Mouse (Mus musculus): Measurements from ENCODE around the gene Camsap2. TPM values are rescaled to one million over a fixed set of nuclear protein-coding genes. Genes with fewer than 3 reads are reported as not detected.

Camsap2 gene
- total RNA-seq, 2 experiments from 2014 or later, result 21.4 to 22.8 TPM

DNA sequence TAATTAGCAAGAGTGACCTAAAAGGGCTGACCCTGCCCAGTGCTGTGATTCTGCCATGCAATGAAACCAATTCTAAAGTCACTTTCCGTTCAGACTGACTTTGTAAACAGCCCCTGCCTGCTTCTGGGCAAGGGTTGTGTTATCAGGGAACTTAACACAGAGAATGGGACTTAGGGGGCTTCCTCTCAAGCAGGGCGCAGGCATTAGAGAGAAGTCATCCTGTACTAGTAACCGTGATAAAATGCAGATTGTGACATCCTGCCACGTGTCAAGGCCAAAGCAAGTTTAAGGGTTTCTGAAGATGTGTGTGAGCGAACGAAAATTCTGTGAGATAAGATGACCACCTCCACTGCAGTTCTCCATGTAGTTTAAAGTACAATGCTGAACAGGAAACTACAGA lies 79.8 kb downstream of the Camsap2 start:
- DNase-seq (ENCODE audit: low spot score), result no peak
- intact Hi-C loops (cut with DNase I), result no loop called here

DNA sequence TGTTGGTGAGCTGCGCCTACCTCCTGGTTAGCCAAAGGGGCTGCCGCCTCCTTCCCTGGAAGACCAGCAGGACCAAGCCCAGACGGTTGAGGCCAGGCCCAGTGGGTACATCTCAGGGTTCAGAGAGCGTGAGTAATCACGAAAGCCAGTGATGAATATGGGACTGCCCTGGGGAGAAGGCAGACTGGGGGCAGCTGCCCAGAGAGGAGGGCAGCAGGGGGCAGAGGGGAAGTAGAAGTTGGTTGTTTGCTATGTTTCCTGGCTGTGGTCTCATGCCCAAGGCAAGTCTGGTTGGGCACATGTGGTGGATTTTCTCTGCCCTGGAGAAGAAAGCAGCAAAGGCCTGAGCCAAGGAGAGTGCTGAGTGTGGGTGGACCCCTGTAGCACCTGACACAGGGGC lies 82.5 kb downstream of the Camsap2 start:
- intact Hi-C loops (cut with DNase I), result no loop called here
- no peak for DNase-seq (ENCODE audit: low spot score)

DNA sequence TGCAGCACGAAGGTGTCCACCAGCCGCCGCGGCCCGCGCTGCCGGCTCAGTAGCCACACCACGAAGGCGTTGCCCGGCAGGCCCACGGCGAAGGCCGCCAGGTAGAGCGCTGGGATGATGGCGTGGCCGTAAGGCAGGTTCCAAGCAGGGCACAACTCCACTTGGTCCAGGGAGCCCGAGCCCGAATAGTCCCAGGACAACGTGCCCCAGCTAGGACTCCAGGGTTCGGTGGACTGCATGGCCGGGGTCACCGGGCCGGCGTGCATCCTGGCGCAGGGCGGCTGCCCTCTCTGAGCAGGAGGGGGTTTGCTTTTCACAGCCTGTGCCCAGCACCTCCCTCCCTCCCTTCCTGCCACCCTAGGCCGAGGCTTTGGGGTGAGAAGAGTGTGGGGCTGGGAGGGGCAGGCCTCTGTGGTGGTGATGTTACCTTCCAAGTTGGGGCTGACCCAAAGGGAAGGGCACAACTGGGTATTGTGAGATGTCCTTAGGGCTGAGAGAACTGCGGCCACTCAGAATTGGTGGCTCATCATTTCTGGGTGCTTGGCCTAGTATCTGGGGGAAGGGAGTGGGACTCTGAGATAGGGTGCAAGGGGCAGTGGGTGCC lies 85.2 kb downstream of the Camsap2 start, which contains the start of gene Gpr25:
Gene Gpr25 (minus strand): TSS at position 239 of the 604 bp plus-strand sequence.
- intact Hi-C loops (cut with DNase I), result no loop called here
- no peak for DNase-seq (ENCODE audit: low spot score)

DNA sequence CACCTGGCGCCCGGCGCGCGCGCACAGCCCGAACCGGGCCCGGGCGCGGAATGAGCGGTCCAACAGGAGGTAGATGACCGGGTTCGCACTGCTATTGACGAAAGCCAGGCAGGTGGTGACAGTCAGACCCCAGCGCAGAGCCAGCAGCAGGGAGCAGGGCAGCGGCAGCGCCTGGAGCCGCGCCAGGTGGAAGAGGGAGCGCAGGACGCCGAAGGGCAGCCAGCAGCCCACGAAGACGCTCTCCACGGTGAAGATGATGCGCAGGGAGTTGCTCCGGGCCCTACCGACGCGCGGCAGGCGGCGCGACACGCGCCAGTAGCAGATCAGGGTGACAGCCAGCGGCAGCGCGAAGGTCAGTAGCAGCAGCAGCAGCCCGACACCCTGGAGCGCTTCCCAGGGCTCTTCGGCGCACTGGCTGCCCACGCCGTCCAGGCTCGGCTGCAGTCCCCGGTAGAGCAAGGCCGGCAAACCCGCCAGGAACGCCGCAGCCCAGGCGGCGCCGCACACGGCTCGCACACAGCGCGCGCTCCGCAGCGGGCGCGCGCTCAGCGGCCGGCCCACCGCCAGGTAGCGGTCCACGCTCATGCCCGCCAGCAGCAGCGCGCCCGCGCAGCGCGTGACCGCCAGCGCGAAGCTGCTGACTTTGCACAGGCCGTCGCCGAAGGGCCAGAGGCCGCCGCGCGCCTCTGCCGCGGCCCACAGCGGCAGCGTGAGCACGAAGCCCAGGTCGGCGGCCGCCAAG lies 85.8 kb downstream of the Camsap2 start:
- DNase-seq (ENCODE audit: low spot score), result peak; percentile 20
- intact Hi-C loops (cut with DNase I), result no loop called here

DNA sequence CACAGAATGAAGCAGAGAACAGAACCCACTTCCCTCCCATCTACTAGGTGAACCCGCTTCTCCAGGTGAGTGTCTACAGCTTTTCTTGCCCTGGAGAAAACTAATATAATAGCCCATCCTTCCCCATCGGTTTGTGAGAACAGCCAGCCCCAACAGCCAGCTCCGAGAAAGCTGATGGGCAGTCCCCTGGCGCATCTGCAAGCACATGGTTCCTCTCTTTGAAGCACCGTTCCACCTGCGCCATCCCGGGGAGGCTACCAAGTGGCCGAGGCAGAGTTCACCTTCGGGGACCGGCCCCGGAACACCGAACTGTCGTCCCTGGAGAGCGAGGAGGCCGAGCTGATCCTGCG lies 86.4 kb downstream of the Camsap2 start:
- intact Hi-C loops (cut with DNase I), result no loop called here
- no peak for DNase-seq (ENCODE audit: low spot score)

DNA sequence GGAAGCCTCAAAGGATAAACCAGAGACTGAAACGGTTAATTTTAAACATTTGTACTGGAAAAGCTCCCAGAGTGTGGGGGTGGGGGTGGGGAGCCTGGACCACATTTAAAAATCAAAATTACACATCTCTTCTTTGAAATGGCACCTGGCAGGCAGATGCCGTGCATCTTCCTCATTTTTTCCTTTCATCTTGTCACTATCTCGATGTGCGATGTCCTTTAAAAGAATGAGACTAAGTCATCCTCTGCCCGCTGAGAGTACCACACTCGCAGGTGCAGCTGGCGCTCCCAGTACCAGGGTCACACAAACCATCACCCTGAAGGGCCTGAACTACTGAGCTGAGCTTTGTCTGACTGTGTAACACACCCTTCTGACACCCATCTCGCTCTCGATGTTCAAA lies 87.4 kb downstream of the Camsap2 start:
- intact Hi-C loops (cut with DNase I), result no loop called here
- no peak for DNase-seq (ENCODE audit: low spot score)

DNA sequence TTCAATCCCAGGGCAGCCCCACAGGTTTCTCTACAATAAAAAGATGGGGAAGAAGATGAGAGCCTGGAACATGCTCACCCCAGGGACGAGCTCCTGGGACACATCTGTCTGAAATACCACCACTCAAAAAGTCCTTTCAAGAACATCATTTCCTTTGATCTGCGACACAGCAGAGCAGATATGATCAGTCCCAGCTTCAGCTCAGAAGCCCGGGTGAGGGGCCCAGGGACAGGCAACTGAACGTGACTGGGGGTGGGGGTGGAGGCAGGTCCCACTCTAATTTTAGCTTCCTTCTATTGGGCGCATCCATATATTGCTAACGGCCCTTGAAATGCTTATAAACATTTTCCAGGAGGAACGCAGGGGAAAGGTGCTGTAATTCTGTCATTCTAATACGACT lies 90.2 kb downstream of the Camsap2 start:
- DNase-seq (ENCODE audit: low spot score), result no peak
- intact Hi-C loops (cut with DNase I), result no loop called here

DNA sequence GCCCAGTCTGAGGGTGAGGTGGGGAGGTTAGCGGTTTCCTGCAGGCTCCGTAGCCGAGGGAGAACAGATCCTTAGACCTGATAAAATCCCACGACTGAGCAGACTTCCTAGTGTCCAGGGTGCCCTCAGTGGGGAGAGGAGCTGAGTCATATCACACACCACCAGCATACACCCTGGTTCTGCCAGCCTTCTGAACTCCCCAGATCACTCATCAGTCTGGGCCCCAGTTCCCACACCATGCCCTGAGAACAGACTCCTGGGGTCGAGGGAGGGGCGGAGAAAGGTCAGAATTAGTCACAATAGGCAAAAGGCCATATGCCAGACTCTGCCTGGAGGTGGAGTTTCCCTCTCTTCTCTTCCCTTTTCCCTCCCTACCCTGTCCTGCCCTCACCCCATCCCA lies 90.7 kb downstream of the Camsap2 start:
- intact Hi-C loops (cut with DNase I), result no loop called here
- no peak for DNase-seq (ENCODE audit: low spot score)

DNA sequence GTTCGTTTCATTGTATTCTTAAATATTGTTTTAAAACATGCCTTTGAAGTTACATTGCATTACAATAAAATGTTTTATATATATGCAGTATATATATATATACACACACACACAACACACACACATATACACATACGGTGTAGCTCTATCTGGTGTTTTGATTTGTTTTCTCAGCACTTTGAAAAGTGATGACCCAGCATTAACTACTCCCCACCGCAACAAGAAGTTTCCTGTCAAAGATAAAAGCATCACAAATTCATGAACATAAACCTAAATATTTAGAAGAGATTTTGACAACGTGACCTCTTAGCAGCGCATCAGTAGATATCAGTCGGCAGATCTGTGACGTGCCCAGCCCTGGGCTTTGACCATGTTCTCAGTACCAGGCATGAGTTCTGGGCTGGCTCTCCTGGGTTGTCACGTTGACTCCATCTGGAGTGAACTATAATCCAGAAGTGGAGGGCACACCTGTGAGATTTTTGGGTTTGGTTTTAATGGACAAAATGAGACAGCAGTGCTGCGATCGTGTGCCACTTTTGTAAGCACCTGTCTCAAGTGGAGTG lies 91.3 kb downstream of the Camsap2 start:
- intact Hi-C loops (cut with DNase I), result no loop called here
- DNase-seq (ENCODE audit: low spot score), result no peak

DNA sequence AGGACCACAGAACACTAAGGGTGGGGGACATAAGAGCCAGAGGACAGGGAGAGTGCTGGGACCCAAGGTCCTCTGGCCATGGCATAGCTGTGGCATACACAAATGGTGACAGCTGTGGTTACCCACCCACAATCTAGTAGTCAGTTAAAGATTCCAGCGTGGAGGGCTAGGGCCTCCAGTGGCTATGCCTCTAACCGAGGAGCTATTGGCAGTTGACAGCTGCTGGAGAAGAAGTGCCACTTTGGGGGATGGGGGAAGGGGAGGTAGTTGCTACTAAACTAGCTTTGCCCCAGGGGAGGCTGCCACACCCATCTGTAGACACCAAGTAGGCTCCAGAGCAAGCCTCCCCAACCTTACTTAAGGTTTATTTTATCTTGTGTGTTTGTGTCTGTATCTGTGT lies 92.4 kb downstream of the Camsap2 start:
- no peak for DNase-seq (ENCODE audit: low spot score)
- intact Hi-C loops (cut with DNase I), result no loop called here

DNA sequence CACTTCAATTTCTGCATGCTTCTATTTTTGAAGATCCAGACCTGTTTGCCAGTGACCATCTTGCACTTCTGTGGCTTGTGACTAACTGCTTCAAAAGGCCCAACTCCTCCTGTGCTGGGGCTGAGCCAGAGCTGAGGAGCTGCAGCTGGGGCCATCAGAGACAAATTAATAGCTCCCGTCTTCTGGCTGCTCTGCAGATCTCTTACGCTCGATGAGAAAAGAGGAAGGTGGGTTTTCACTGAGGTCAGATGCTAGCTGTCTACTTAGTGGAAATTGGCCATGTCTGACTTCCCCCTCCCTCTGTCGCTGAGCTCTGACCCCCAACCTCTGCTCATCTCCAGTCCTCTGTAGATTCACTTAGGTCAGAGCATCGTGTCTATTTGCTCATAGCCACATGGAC lies 96.2 kb downstream of the Camsap2 start:
- DNase-seq (ENCODE audit: low spot score), result no peak
- intact Hi-C loops (cut with DNase I), result no loop called here

DNA sequence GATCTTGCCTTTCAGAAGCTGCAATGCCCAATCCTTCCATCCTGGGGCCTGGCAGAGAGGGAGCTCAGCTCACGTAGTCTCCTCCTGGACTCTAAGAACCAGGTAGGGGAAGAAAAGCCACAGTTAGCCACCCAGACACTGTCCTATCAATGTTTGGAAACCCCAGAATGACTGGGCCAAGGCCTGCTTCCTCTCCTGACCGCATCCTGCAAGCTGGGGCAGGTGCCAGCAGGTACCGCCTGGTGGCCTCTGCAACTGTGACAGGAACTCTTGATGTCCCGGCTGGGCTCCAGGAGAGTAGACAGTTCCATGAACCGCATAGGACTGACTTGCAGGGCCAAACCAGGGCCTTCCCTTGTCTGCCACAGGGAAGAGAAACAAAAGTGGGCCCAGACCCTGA lies 98.5 kb downstream of the Camsap2 start:
- intact Hi-C loops (cut with DNase I), result no loop called here
- DNase-seq (ENCODE audit: low spot score), result no peak

DNA sequence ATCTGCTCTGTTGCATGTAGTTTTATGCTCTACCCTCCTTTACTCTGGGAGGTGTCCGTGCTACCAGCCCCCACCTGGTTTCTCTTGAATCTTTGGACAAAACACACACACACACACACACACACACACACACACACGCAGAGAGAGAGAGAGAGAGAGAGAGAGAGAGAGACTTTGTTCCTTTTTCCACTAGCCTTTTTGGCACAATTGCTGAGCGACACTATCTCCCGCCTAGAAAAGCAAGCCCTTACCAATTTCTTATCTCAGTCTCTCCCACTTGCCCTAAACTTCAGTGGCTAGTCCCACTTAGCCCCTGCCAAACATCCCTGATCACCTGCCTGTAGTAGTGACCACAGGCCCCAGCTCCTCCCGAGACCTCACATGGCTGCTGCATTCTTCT lies 101.4 kb downstream of the Camsap2 start:
- DNase-seq (ENCODE audit: low spot score), result no peak
- intact Hi-C loops (cut with DNase I), result no loop called here

DNA sequence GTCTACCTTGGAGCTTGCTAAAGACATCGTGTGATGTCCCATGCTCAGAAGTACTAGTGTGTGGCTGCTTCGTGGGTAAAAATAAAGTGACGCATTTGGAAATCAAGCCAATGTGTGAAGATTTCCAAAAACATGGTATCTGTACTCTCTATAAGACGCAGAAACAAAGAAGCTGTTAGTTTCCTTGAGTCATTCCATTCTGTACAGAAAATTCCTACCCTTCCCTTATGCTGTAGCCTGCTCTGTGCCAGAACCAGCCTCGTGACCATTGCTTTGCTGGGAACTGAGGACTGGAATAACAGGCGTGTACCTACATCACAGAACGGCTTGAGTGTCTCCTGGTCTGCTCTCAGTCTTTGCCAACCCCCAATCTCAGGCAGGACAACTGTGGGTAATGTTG lies 104.1 kb downstream of the Camsap2 start:
- intact Hi-C loops (cut with DNase I), result no loop called here
- no peak for DNase-seq (ENCODE audit: low spot score)

DNA sequence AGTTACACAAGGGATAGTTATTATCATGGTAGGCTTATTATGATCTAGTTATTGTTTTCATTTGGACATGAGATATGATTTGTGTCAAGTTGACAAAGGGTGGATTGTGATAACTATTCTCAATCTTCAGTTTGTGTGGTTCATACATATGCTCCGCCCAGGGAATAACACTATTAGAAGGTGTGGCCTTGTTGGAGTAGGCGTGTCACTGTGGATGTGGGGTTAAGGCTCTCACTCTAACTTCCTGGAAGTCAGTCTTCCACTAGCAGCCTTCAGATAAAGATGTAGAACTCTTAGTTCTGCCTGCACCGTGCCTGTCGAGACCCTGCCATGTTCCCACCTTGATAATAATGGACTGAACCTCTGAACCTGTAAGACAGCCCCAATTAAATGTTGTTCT lies 107.4 kb downstream of the Camsap2 start:
- no peak for DNase-seq (ENCODE audit: low spot score)
- intact Hi-C loops (cut with DNase I), result no loop called here

DNA sequence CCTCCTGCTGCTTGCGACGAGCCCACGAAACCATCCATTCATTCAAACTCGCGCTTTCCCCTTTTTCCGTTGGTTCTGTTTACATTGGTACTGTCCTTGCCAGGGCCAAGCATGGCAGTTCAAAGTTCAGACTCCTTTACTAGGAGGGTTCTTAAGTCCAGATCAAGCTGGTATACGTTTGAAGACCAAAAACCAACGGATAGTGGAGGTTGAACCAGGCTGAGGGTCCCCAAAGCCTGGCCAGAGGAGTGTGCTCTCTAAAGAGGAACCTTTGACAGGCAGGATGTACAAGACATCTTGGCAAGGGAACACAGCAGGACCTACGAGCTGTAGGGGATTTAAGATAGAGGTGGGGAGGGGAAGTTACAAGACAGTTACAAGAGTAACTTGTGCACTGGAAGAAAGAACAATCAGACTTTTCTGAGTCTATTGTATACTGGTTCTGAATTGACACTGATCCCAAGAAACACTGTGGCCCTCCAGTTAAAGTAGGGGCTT lies 111.3 kb downstream of the Camsap2 start:
- intact Hi-C loops (cut with DNase I), result no loop called here
- no peak for DNase-seq (ENCODE audit: low spot score)

DNA sequence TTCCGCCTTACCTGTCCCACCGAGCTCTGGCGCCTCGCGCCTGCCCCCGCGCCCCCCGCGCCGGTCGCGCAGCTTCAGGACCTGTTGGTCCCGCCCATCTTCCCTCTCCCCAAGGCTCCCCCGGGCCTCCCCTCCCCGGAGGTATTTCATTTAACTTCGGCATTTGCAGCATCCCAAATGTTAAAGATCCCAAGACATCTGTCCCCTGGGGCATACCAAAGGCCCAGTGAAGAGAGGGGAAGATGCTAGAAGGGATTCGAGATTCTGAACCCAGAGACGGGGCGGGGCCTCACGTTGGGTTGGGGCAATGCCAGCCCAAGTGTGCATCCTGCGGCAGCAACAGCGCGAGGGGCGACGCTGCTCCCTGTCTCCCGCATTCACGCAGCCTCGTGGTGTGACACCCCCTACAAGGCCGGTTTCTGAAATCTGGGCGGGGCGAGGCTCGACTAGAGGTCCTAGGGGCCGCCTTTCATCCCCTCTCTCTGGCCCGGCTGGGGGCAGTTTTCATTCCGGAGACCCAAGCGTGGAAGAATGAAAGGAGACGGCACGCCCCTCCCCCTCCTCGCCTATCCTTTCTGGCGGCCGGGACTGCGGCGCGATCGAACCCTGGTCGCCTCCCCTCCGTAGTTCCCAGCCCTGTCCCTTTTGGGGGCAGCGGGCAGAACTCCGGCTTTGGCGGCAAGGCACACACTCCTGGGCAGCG lies 111.9 kb downstream of the Camsap2 start, which contains the start of gene Inava:
Gene Inava (minus strand): TSS at position 373 of the 703 bp plus-strand sequence.
- intact Hi-C loops (cut with DNase I), result no loop called here
- no peak for DNase-seq (ENCODE audit: low spot score)

DNA sequence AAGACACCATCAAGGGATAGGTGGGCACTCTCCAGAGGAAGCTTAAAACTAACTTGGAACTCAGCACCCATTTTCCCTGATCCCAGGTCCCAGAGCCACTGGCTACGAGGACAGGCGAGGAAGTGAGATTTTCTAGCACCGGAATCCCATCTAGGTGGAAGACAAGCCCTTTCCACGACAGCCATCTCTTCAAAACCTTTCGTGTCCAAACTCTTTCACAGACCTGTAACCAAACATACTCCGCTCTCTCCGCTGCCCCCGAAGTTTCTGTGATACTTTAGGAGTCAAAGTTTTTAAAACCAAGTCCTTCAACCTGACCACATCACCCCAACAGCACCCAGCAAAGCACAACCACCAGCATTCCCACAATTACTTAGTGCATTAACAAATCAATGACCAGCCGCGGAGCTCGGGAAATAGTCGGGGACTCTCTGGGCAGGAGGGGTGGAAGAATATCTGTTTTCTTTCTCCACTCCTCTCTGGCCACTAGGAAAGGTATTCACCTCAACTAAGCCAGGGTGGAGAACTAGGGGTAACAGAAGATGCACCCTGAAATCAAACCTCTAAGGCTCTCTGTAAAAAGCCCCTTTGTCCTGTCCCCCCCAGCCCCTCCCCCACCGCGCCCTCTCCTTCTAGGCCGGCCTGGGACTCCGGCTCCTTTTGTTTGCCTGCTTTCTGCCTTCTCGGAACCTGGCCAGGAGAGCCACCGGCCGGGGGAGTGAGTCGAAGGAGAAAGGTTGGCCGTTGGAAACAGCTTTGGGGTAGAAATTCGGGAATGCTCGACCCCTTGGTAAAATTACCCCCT lies 112.7 kb downstream of the Camsap2 start:
- no peak for DNase-seq (ENCODE audit: low spot score)
- intact Hi-C loops (cut with DNase I), result no loop called here

DNA sequence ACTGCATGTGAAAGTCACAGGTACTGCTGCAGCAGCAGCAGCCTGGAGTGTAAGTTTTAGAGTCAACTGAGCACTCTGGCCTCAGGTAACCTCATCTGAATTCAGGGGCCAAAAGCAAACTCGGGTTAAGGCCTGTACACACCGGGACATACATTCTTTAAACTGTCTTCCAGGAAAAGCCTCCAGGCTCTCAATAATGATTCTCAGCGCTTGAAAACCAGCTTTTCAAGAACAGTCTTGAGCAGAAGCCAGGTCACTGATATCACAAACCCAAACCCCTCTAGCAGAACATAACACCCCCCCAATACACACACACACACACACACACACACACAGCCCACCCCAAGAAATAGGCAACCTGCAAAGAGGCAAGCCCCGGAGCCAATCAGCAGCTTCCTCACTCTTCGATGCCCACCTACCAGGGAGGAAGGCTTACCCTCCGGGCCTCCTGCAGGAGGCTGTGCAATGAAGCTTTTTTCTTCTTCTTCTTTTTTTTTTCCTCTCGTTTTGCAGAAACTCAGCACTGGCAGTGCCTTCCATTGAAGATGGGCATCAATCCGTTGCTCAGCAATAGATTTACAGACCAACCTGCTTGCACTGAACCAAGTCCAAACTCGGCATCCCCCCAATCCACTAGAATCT lies 113.5 kb downstream of the Camsap2 start:
- intact Hi-C loops (cut with DNase I), result no loop called here
- no peak for DNase-seq (ENCODE audit: low spot score)

DNA sequence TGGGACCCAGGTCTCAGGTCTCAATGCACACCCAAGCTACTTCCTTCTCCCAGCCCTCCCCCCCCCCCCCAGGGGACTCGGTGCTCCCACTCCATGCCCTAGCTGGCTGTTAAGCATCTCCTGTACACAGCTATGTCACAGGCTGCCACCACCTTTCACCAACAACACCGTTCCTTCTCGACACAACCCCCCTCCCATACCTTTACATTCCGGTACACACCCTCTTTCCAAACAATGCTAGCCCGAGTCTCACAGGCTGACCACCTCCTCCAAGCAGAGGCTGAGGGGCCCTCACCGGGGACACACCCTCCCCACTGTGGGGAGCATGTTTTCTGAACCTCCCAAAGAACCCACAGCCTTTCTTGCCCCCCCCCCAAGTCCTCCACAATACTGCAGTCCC lies 114.3 kb downstream of the Camsap2 start:
- no peak for DNase-seq (ENCODE audit: low spot score)
- intact Hi-C loops (cut with DNase I), result no loop called here
